Mouse (Mus musculus) right cerebral cortex, adult 2 months (tissue): ENCODE measurements at regions not wholly inside any gene's neighbourhood (a gene's known extent, or its start where the extent isn't known, plus 50 kb on each side); places are given as distances from the start of the nearest gene placed in this dataset.

Source experiments
- DNase-seq, 2 experiments: peaks; one replicate each; pipeline ENCODE4 v3.0.0; 2021 to 2022; ENCODE audit warnings: low spot score in 2 of 2

GRCm38 (mm10) chr17:89802148-89802547 lies 108.1 kb downstream of the Gm10184 start:
- DNase-seq, result no peak

- no peak for DNase-seq
Observed at GRCm38 (mm10) chr17:89777570-89777969, 132.7 kb downstream of the Gm10184 start.

- no peak for DNase-seq
Observed at GRCm38 (mm10) chr17:89766229-89766875, 143.9 kb downstream of the Gm10184 start.

GRCm38 (mm10) chr17:89737418-89737817 lies 172.8 kb downstream of the Gm10184 start:
- no peak for DNase-seq

GRCm38 (mm10) chr17:89725534-89725933 lies 184.7 kb downstream of the Gm10184 start:
- no peak for DNase-seq

- DNase-seq, result no peak
Observed at GRCm38 (mm10) chr17:89681798-89682197, 228.5 kb downstream of the Gm10184 start.

GRCm38 (mm10) chr17:89658326-89658725 lies 251.9 kb downstream of the Gm10184 start:
- DNase-seq, result no peak

GRCm38 (mm10) chr17:89656211-89656610 lies 254.0 kb downstream of the Gm10184 start:
- no peak for DNase-seq

- DNase-seq, result peak; percentile 81 to 84
Observed at GRCm38 (mm10) chr17:89654089-89654813, 256.0 kb downstream of the Gm10184 start.

GRCm38 (mm10) chr17:89646000-89646399 lies 264.2 kb downstream of the Gm10184 start:
- no peak for DNase-seq
